In genomic region chr8:91190816-91191340, GRCm38 (mm10) we compare ENCODE assay signal across 8 mouse cellular contexts. TPM values are rescaled to one million over a fixed set of nuclear protein-coding genes. Genes with fewer than 3 reads are reported as not detected.
A peak's percentile ranks its signal among the peaks of the same experiment; 100 is the strongest.
DNase-seq lines count a peak whose midpoint lies in the region; ATAC-seq and TF ChIP-seq lines count a peak whose summit lies in the region.

No protein-coding gene starts in this region.

- TF ChIP-seq CTCF in liver, adult 2 months (IDR thresholded peaks at IDR 0.05; ENCODE audit: low read depth, low read length): peak; percentile 90

- no peak overlapping the region for H3K9ac ChIP-seq in liver, adult 2 months (ENCODE audit: low read depth, low read length)

- no peaks in the 10 kb centered on the region for H3K27me3 ChIP-seq in liver, adult 2 months (ENCODE audit: control insufficient read depth, insufficient read depth, low read length)

- no peaks in the 10 kb centered on the region for H3K4me1 ChIP-seq in liver, adult 2 months (ENCODE audit: control insufficient read depth, insufficient read depth, low read length)

- 5% methylated on average over 17 of the region's 17 CpGs for WGBS in liver, adult 2 months

- no peaks in the 10 kb centered on the region for H3K79me2 ChIP-seq in liver, adult 2 months (ENCODE audit: control insufficient read depth, insufficient read depth, low read length)

- peak; percentile 90 for DNase-seq in heart, adult 11 months
- no peak for DNase-seq in heart, postnatal 25 days (ENCODE audit: low spot score)
- peak; percentile 92 for DNase-seq in embryo, embryonic 11 days
- peak; percentile 30 for DNase-seq in kidney, adult 9 months
- peak; percentile 21 for DNase-seq in liver, adult 2 months (ENCODE audit: extremely low read depth, low read depth, low spot score)
- peak; percentile 71 for DNase-seq in neural tube, embryonic 10.5 days (ENCODE audit: extremely low spot score, low spot score)
- DNase-seq in testis, postnatal 14 days (ENCODE audit: low spot score): peak; percentile 37

- intact Hi-C loops in heart, postnatal 25 days (cut with DNase I): loop anchor here (10.0 kb wide), 3 partner anchors 294 to 1524 kb away; no protein-coding TSS in a partner anchor

- H3K4me3 ChIP-seq in liver, adult 2 months (ENCODE audit: insufficient read depth, low read depth, low read length): no peak overlapping the region

- no peaks in the 10 kb centered on the region for H3K36me3 ChIP-seq in liver, adult 2 months (ENCODE audit: control insufficient read depth, insufficient read depth, low read length)

- peak; percentile 91 for ATAC-seq in granulocyte monocyte progenitor cell, adult 5-6 weeks (replicated peaks; ENCODE audit: poor library complexity, severe bottlenecking)

- no peak for TF ChIP-seq POLR2A in liver, adult 2 months (IDR thresholded peaks at IDR 0.05; ENCODE audit: extremely low read depth, insufficient read depth, low read length)

- H3K27ac ChIP-seq in liver, adult 2 months (replicated peaks; ENCODE audit: insufficient read depth, low read depth, low read length): no peak overlapping the region

RNA-seq across cellular contexts. Expression of gene Aktip, which starts 8.9 kb away (rescaled TPM):
- 10 to 100 TPM; 50.4 to 52.5 TPM for total RNA-seq in heart, postnatal 25 days (2021)
- 7.7 and 10.4 TPM in 2 replicates for total RNA-seq in granulocyte monocyte progenitor cell, adult 5-6 weeks (2014; fragmentation: Nextera tagmentation)
- total RNA-seq in granulocyte monocyte progenitor cell, adult 5-6 weeks (2017): 10.3 and 10.7 TPM in 2 replicates
- total RNA-seq in liver, adult 2 months (2014; rRNA removed): 9.6 and 9.9 TPM in 2 replicates
- 8.9 and 9.9 TPM in 2 replicates for polyA plus RNA-seq in liver, adult 2 months (2012; rRNA removed)
